Mouse (Mus musculus): Measurements from ENCODE around the gene Gpc4.

Gpc4 gene

GRCm38 (mm10) chrX:52145563-52145962 lies 19.5 kb downstream of the Gpc4 start:
- DNase-seq (ENCODE audit: low read depth): no peak

GRCm38 (mm10) chrX:52144491-52144890 lies 20.6 kb downstream of the Gpc4 start:
- no peak for DNase-seq (ENCODE audit: low read depth)

GRCm38 (mm10) chrX:52140316-52140715 lies 24.7 kb downstream of the Gpc4 start:
- no peak for DNase-seq (ENCODE audit: low read depth)

DNA sequence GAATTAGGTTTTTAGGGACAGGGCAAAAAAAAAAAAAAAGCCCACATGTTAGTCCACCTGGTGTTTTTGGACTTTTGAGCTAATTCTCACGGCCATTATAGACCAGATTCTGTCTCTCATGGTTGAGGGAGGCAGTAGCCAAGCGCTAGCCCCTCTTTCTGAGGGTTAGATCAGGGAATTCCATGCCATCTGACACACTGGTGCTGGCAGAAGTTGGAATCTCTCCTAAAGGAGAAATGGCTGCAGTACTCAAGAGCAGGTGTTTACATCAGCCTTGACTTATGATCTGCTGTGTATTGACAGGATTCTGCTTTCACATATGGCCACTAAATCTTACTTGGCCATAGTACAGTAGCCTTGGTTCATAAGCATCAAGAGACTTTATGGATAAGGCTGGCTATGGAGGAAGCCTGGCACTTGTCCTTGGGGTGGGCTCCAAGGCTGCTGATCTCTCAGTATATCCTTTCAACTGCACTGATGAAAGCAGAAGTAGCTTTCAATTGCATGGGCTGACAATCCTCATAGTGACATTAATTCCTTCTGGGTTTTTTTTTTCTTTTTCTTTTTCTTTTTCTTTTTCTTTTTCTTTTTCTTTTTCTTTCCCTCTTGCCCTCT lies 26.5 kb downstream of the Gpc4 start:
- DNase-seq (ENCODE audit: low read depth): no peak

DNA sequence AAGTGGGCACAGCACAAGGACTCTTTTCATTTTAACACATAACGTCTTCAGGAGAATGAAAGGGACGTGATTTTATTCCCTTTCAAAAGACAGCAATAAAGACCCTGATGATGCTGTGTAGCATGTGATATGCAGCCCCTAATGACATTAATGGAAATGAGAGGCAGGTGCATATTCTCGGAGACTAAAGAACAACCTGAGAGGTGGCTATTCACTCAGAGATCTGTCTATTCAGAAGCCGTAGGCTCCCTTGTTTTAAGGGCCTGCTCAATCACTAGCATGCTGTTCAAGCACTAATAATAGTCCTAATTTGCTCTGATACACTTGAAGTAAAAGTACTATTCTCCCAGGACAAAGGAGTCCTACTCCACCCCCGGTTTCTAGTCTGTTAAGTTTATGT lies 27.0 kb downstream of the Gpc4 start:
- DNase-seq (ENCODE audit: low read depth): no peak

DNA sequence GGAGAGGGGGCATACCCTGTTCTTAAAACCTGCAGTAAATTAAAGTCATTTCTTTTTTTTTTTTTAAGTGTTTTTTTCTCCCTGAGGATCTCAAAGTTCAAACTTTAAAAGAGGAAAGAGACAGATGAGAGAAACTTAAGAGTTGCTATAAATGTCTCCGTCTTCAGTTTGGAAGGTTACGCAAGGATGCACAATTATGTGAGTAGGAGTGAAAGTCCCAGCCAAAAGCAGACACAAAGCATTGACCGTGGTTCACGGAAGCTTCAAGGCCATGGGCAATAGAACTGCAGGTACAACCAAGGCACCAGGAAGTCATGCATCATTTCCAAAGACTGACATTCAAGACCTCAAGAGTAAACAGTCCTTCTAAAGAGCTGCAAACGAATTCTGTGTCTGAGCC lies 28.5 kb downstream of the Gpc4 start:
- no peak for DNase-seq (ENCODE audit: low read depth)

DNA sequence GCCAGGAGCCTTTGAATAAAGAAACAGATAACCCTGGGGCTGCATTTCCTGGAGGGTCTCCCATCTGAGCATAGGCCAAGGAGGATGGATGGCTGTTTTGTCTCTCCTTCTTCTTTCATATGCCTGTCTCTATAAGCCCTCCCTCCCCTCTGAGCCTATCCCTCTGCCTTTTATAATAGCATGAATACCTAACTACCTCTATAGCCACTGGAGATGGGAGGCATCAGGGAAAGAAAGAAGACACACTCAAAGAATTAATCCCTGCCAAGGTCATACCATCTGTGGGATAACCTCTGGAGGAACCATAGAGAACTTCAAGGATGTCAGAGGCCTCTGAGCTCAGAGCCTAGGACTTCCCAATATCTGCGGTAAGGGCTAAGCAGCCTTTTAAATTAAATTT lies 35.4 kb downstream of the Gpc4 start:
- no peak for DNase-seq (ENCODE audit: low read depth)

- no peak for DNase-seq (ENCODE audit: low read depth)
Measured at GRCm38 (mm10) chrX:52128794-52129193, 36.3 kb downstream of the Gpc4 start.

DNA sequence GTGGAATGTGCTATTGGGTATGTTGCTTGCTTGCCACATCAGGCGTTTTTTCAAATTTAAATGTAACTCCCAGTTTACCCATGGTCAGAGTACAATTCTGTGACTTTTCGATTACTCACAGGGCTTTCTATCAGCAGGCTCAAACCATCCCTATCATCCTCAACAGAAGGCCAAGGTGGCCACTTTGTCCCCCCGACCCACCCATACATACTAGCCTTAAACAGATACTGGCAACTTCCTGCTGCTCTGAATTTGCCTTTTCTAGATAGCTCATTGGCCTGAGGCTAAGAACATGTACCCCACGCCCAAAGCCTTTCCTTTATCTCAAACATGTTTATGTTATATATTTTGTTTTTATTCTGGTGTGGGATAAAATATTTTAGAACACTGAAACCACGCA lies 51.4 kb downstream of the Gpc4 start:
- no peak for DNase-seq (ENCODE audit: low read depth)

- DNase-seq (ENCODE audit: low read depth): no peak
Measured at GRCm38 (mm10) chrX:52109663-52110062, 55.4 kb downstream of the Gpc4 start.

DNA sequence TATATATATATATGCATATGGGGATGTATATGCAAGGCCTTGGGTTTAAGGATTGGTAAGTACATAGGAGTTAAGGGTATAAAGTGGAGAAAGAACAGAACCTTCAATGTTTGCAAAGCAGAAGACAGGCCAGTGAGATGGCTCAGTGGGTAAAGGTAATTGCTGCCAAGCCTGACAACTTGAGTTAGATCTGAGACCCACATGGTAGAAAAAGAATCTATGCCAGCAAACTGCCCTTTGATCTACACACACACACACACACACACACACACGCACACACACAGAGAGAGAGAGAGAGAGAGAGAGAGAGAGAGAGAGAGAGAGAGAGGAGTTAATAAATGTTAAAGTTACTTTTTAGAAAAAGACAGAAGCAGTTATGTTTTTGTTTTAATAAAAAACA lies 56.1 kb downstream of the Gpc4 start:
- no peak for DNase-seq (ENCODE audit: low read depth)

DNA sequence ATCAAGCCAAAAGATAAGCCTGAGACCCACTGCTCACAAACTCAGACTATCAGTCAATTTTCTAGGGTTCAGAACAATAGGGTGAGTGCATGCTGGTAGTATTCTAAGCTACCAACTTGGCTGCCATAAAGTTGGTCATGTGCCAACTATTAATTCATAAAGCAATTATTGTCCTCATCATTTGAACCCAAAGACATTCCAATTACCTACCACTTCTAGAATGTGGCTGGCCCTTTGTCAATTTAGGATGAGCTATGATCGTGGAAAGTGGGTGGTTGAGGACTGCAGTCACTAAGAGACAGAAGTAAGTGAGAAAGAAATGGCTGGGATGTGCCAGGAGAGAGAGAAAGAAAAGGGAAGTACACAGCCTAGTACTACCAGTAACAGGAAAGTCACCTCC lies 61.3 kb downstream of the Gpc4 start:
- no peak for DNase-seq (ENCODE audit: low read depth)

- no peak for DNase-seq (ENCODE audit: low read depth)
Measured at GRCm38 (mm10) chrX:52101940-52102339, 63.1 kb downstream of the Gpc4 start.

DNA sequence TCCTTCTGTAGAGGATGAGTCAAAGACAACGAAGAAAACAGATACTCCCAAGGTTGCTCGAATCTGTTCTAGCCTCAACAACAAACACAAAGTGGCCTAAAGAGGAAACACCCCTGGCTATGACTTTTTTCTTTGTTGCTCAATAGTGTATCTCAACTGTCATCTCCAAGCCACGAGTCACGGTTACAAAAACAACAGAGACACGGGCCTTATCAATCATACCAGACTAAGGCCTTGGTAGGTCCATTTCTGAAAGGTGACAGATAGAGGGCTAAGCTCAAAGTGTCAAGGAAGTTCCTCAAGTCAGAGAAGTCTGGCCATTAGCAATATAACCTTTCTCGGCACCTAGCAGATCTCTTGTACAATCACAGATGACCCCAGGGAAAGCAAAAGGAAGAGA lies 63.6 kb downstream of the Gpc4 start:
- DNase-seq (ENCODE audit: low read depth): no peak

DNA sequence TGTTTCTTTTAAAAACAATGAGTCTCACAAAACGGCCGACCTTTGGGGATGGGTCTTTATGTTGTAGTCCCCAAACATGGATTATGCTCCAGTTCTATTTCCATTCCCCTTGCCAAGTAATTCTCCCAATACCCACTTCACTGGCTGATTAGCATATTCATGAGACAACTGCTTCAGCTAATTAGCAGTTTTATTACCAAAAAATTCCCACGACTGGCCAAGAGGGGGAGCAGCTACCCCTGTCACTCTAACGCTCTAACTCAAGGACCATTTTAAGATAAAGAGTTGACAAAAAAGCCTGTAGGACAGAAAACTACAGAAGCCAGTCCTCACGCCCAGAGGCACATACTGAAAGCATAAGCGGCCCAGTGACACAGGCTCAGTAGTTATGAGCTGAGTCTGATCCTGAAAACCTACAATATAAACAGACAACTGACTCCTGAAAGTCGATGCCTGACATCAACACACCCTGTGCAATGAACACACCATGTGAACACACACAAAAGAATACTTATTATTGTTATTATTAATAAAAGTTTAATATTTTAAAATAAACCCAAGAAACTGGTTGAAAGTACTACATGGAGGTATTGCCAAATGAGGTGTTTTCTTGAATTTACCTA lies 77.2 kb downstream of the Gpc4 start:
- DNase-seq (ENCODE audit: low read depth): peak; percentile 3

- DNase-seq (ENCODE audit: low read depth): no peak
Measured at GRCm38 (mm10) chrX:52086885-52087573, 78.0 kb downstream of the Gpc4 start.

DNA sequence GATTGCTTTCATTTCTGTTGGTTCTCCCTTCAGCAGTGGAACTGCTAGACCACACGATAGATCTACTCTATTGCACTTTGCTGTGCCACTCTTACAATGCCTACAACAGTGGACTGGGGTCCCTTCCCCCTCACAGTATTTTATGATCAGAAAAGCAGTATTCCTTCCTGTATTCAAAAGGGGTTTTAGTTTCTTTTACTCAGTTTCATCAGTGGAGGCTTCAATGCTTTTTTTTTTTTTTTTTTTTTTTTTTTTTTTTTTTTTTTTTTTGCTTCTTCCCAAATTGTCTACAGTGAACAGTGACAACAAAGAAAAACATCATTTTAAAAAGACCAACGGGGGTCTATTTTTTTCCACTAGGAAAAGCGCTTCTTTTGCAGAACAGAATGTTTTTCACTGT lies 81.5 kb downstream of the Gpc4 start:
- no peak for DNase-seq (ENCODE audit: low read depth)

DNA sequence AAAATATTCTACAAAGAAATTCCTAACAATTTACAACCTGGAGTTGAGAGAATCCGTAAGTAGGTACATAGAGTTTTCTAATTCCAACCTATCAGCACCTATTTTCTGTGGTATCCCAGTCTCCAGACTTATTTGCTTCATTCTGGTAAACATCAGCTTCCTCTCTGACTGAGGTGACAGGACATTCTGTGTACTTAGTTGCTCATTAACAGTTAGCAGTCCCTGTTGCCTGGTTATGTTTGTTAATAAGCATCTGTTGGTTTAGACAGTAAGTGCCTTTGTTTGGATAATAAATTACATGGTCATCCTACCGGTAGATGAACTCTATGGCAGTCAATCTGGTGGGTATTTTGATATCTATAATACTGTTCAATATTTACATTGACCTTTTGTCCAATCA lies 92.6 kb downstream of the Gpc4 start:
- no peak for DNase-seq (ENCODE audit: low read depth)

DNA sequence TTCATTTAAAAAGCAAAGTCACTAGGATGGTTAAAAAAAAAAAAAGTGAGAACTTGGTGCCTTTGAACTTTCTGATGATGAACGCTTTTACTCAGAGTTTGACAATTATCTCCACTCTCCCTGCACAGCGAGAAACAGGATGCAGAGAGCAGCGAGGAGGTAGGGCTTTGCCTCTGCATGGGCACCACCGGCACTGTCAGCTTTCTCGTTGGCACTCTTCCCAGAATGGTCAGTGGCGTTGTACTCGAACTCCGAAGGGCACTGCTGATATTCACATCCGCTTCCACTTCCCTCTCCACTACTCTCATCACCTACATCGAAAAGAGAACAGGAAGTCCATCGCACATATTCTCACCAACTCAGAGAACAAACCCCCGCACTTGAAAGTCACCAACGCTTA lies 111.6 kb downstream of the Gpc4 start:
- DNase-seq (ENCODE audit: low read depth): no peak

DNA sequence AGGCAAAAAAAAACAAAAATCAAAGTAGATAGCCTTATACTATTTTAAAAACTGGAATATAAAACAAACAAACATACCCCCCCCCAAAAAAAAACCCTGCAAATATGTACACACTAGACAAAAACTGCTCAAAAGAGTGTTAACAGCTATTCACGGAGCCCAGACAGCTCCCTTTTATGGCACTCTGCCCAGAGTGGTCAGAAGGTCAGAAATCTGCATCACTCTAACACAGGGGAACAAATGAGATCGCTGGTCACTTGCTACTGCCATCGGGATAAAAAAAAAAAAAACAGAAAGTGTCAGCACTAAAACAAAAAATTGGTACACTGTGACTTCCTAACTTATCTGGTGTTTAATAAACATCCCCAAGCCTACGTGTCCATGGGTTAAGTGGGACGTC lies 113.0 kb downstream of the Gpc4 start:
- no peak for DNase-seq (ENCODE audit: low read depth)

GRCm38 (mm10) chrX:52050941-52051340 lies 114.1 kb downstream of the Gpc4 start:
- no peak for DNase-seq (ENCODE audit: low read depth)

GRCm38 (mm10) chrX:52039875-52040274 lies 125.2 kb downstream of the Gpc4 start:
- DNase-seq (ENCODE audit: low read depth): no peak

DNA sequence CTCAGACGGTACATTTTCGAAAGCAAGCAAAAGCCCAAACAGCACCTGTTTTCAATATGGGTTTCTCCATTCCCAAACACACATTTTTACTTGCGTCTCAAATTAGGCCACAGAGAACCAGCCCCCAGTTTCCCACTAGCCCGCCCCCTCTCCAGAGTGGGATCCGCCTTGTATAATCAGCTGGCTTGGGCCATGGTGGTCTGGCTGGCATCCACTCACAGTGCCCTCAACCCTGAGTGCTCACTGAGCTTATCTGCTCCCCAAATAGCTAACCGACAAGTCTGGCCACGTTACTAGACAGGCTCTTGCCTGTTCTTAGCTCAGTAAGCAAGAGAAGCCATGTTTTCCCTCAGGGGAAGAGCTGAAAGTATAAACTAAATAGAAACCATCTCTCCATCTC lies 134.9 kb downstream of the Gpc4 start:
- peak; percentile 8 for DNase-seq (ENCODE audit: low read depth)

DNA sequence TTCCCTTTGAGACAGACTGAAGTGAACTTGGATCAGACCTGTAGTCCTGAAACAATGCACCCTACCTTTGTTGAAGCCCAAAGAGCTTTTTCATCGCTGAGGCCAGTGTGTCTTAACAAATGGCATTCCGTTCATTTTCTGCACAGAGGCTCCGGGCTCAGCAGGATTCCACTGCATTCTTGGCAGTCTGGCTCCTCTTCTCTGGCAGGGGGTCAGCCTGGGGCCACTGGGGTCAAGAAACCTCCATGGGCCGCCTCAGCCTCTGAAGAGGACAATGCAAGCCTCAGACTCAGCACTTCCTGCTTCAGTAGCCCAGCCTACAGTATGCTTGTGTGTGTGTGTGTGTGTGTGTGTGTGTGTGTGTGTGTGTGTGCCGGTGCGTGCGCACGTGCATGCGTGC lies 147.4 kb downstream of the Gpc4 start:
- no peak for DNase-seq (ENCODE audit: low read depth)
